In genomic region chr5:137425648-137426047, GRCm38 (mm10) we compare ENCODE assay signal across 17 mouse cellular contexts. TPM values are rescaled to one million over a fixed set of nuclear protein-coding genes. Genes with fewer than 3 reads are reported as not detected.
A peak's percentile ranks its signal among the peaks of the same experiment; 100 is the strongest.
DNase-seq lines count a peak whose midpoint lies in the region; ATAC-seq and TF ChIP-seq lines count a peak whose summit lies in the region.
"Had no signal": no experiment of that assay in that cellular context is flagged by ENCODE, and none has a peak within 500 bp of the region (broad histone marks: within the 10 kb centered on the region; RNA-seq: fewer than 3 reads in every experiment).

No protein-coding gene starts in this region.

- no peaks in the 10 kb centered on the region for H3K9me3 ChIP-seq in hindbrain, postnatal 0 days (ENCODE audit: low read length)
- no peaks in the 10 kb centered on the region for H3K9me3 ChIP-seq in hindbrain, embryonic 11.5 days (ENCODE audit: control insufficient read depth, low read length)
- H3K9me3 ChIP-seq: embryonic facial prominence, embryonic 13.5 days had no signal

- no peak overlapping the region for H3K4me3 ChIP-seq in hindbrain, postnatal 0 days (ENCODE audit: low read length)
- H3K4me3 ChIP-seq in hindbrain, embryonic 11.5 days (ENCODE audit: low read depth, low read length), result no peak overlapping the region
- H3K4me3 ChIP-seq in gastrocnemius, adult 2 months, result no peak overlapping the region
- H3K4me3 ChIP-seq: embryonic facial prominence, embryonic 13.5 days; heart, adult 2 months had no signal

- intact Hi-C loops in gastrocnemius, adult 2 months (cut with DNase I), result no loop called here

- WGBS in hindbrain, postnatal 0 days, result 56% methylated on average over 6 of the region's 6 CpGs
- 82% methylated on average over 6 of the region's 6 CpGs for WGBS in hindbrain, embryonic 11.5 days

- ATAC-seq in hindbrain, postnatal 0 days, result peak; percentile 38; the same call in 1 of the 2 replicates
- no peak for ATAC-seq in hindbrain, embryonic 11.5 days (ENCODE audit: low FRiP score)
- ATAC-seq in megakaryocyte progenitor cell, adult 5-6 weeks (replicated peaks; ENCODE audit: poor library complexity), result peak; percentile 55

- H3K36me3 ChIP-seq in hindbrain, postnatal 0 days (ENCODE audit: insufficient read depth, low read length), result no peaks in the 10 kb centered on the region
- H3K36me3 ChIP-seq in hindbrain, embryonic 11.5 days (ENCODE audit: control insufficient read depth, insufficient read depth, low read length), result no peaks in the 10 kb centered on the region
- H3K36me3 ChIP-seq: embryonic facial prominence, embryonic 13.5 days had no signal

- TF ChIP-seq CTCF in hindbrain, postnatal 0 days (IDR thresholded peaks at IDR 0.05; ENCODE audit: low read depth), result no peak
- no peak for TF ChIP-seq CTCF in gastrocnemius, adult 2 months (IDR thresholded peaks at IDR 0.05)

- DNase-seq in hindbrain, postnatal 0 days (ENCODE audit: low spot score), result peak; percentile 22
- no peak for DNase-seq in hindbrain, embryonic 11.5 days (ENCODE audit: low spot score)
- DNase-seq in urinary bladder, postnatal 14 days (ENCODE audit: low spot score), result peak; percentile 10
- no peak for DNase-seq in urinary bladder, postnatal 36 days (ENCODE audit: low spot score in 2 of 2)
- no peak for DNase-seq in gastrocnemius, adult 2 months
- no peak for DNase-seq in kidney, postnatal 14 days
- no peak for DNase-seq in natural killer cell, adult 2 months (ENCODE audit: low spot score in 2 of 2)
- DNase-seq: adrenal gland, adult 8-10 months; cerebellum, postnatal 10 days; heart, adult 2 months; heart, postnatal 14 days; kidney, adult 11 months; kidney, postnatal 4 days; liver; lung, postnatal 10 days had no signal

- H3K4me1 ChIP-seq in hindbrain, postnatal 0 days (ENCODE audit: insufficient read depth, low read length), result no peaks in the 10 kb centered on the region; the same call in 1 of the 2 replicates
- no peaks in the 10 kb centered on the region for H3K4me1 ChIP-seq in hindbrain, embryonic 11.5 days (replicated peaks; ENCODE audit: control insufficient read depth, insufficient read depth, low read length)

- no peak overlapping the region for H3K4me2 ChIP-seq in hindbrain, postnatal 0 days (ENCODE audit: low read depth, low read length)
- H3K4me2 ChIP-seq in hindbrain, embryonic 11.5 days (replicated peaks; ENCODE audit: low read depth, low read length), result no peak overlapping the region
- H3K4me2 ChIP-seq: embryonic facial prominence, embryonic 13.5 days had no signal

- no peaks in the 10 kb centered on the region for H3K27me3 ChIP-seq in hindbrain, postnatal 0 days (ENCODE audit: insufficient read depth, low read length)
- H3K27me3 ChIP-seq in hindbrain, embryonic 11.5 days (ENCODE audit: control insufficient read depth, insufficient read depth, low read length), result no peaks in the 10 kb centered on the region
- H3K27me3 ChIP-seq: embryonic facial prominence, embryonic 13.5 days had no signal

- no peak overlapping the region for H3K27ac ChIP-seq in hindbrain, postnatal 0 days
- no peak overlapping the region for H3K27ac ChIP-seq in hindbrain, embryonic 11.5 days (ENCODE audit: low read depth, low read length)
- no peak overlapping the region for H3K27ac ChIP-seq in gastrocnemius, adult 2 months
- H3K27ac ChIP-seq: embryonic facial prominence, embryonic 13.5 days; heart, adult 2 months had no signal

- H3K9ac ChIP-seq in hindbrain, postnatal 0 days (replicated peaks; ENCODE audit: low read length), result no peak overlapping the region
- no peak overlapping the region for H3K9ac ChIP-seq in hindbrain, embryonic 11.5 days (ENCODE audit: low read depth, low read length)
- H3K9ac ChIP-seq: embryonic facial prominence, embryonic 13.5 days had no signal

RNA-seq across cellular contexts. Expression of gene Zan, which starts 51.2 kb away (rescaled TPM):
- total RNA-seq in hindbrain, postnatal 0 days (2014; rRNA removed), result 0.43 and 1.6 TPM in 2 replicates
- 0.15 and 0.25 TPM in 2 replicates for polyA plus RNA-seq in hindbrain, postnatal 0 days (2015; fragmentation: Nextera tagmentation; extraction: Ambion mirVana)
- polyA plus RNA-seq in hindbrain, embryonic 11.5 days (2014; fragmentation: Nextera tagmentation; extraction: Ambion mirVana), result 0.04 and 0.06 TPM in 2 replicates
- total RNA-seq in megakaryocyte progenitor cell, adult 5-6 weeks (2015), result 0.10 and 0.47 TPM in 2 replicates
- under 0.01 and 0.14 TPM in 2 replicates for total RNA-seq in megakaryocyte progenitor cell, adult 5-6 weeks (2017)
- under 1 TPM in 1 of 2 experiments, not detected in 1; 0.03 TPM for total RNA-seq in gastrocnemius, adult 2 months (2021)
- total RNA-seq: adrenal gland, adult 8-10 months; heart, adult 2 months had no signal

Comparison
In these comparisons a context has a peak if more than half of its experiments do, and no peak if none do; other contexts are left out.
1. DNase-seq: peak in hindbrain, postnatal 0 days (single experiment) and urinary bladder, postnatal 14 days (single experiment); none in hindbrain, embryonic 11.5 days (single experiment), urinary bladder, postnatal 36 days (0 of 2), gastrocnemius, adult 2 months (single experiment), kidney, postnatal 14 days (single experiment) and natural killer cell, adult 2 months (0 of 2).